Mouse (Mus musculus): ENCODE data around the gene Rac3. TPM values are rescaled to one million over a fixed set of nuclear protein-coding genes. Genes with fewer than 3 reads are reported as not detected.
A peak's percentile ranks its signal among the peaks of the same experiment; 100 is the strongest.
"Not testable (repeated sequence)": the region's sequence is repeated elsewhere in the genome, so short reads cannot be mapped to it uniquely, and the experiment has no call there.

The Rac3 gene
- polyA plus RNA-seq (2016; fragmentation: Nextera tagmentation; extraction: Ambion mirVana), result 48.3 and 48.5 TPM in 2 replicates

- WGBS, result 1% methylated on average over 82 of the region's 90 CpGs
- Histone ChIP-seq H3K9ac (peak within 1 kb of the TSS; percentile 88), H3K27ac (peak within 1 kb of the TSS; percentile 59; the same call in 1 of the 2 replicates), H3K36me3 (replicated peaks) (peaks cover 35% of the 10 kb centered on the region), H3K4me1 (peaks cover 23% of the 10 kb centered on the region), H3K4me3 (replicated peaks) (peak within 1 kb of the TSS; percentile 72), H3K27me3 (peaks cover 33% of the 10 kb centered on the region), H3K9me3 (no peaks in the 10 kb centered on the region), H3K4me2 (peak within 1 kb of the TSS; percentile 99)
- peak; percentile 91 for ATAC-seq (ENCODE audit: low FRiP score)
Observed at GRCm38 (mm10) chr11:120721124-120722066, at the start of gene Rac3. TSS of gene Rac3 (plus strand) at chr11:120721470.

GRCm38 (mm10) chr11:120672687-120673593 lies 48.3 kb upstream of the Rac3 start, which contains the start of gene Aspscr1:
TSS of gene Aspscr1 (plus strand) at chr11:120672973.
- 2% methylated on average over 63 of the region's 83 CpGs for WGBS
- Histone ChIP-seq H3K9me3 (no peaks in the 10 kb centered on the region), H3K27me3 (no peaks in the 10 kb centered on the region), H3K9ac (peak within 1 kb of the TSS; percentile 81), H3K36me3 (replicated peaks) (peaks cover 7% of the 10 kb centered on the region), H3K27ac (peak within 1 kb of the TSS; percentile 91), H3K4me3 (replicated peaks) (peak within 1 kb of the TSS; percentile 83), H3K4me2 (peak within 1 kb of the TSS; percentile 88), H3K4me1 (peaks cover 18% of the 10 kb centered on the region)
- peak; percentile 97 for ATAC-seq (ENCODE audit: low FRiP score)

- Histone ChIP-seq H3K27me3 (no peaks in the 10 kb centered on the region), H3K4me2 (peak overlapping the region; percentile 88), H3K36me3 (replicated peaks) (peaks cover 14% of the 10 kb centered on the region), H3K4me3 (replicated peaks) (peak overlapping the region; percentile 83), H3K9me3 (no peaks in the 10 kb centered on the region), H3K27ac (peak overlapping the region; percentile 91), H3K4me1 (peaks cover 18% of the 10 kb centered on the region), H3K9ac (peak overlapping the region; percentile 81)
- WGBS, result 36% methylated on average over 12 of the region's 12 CpGs
- peak; percentile 18 for ATAC-seq (ENCODE audit: low FRiP score)
Observed at GRCm38 (mm10) chr11:120673594-120674122, 47.6 kb upstream of the Rac3 start.

- H3K4me3 ChIP-seq (replicated peaks); H3K4me2 ChIP-seq; H3K27ac ChIP-seq; H3K9ac ChIP-seq; ATAC-seq (ENCODE audit: low FRiP score); H3K27me3 ChIP-seq; H3K9me3 ChIP-seq: not testable (repeated sequence)
- 89% methylated on average over 5 of the region's 5 CpGs for WGBS
- H3K4me1 ChIP-seq, result peaks cover 18% of the 10 kb centered on the region
- H3K36me3 ChIP-seq (replicated peaks), result peaks cover 36% of the 10 kb centered on the region
Observed at GRCm38 (mm10) chr11:120675875-120676274, 45.4 kb upstream of the Rac3 start.

- Histone ChIP-seq H3K4me2 (no peak overlapping the region), H3K27me3 (no peaks in the 10 kb centered on the region), H3K36me3 (replicated peaks) (peaks cover 43% of the 10 kb centered on the region), H3K9ac (no peak overlapping the region), H3K4me3 (replicated peaks) (no peak overlapping the region), H3K4me1 (peaks cover 18% of the 10 kb centered on the region), H3K9me3 (no peaks in the 10 kb centered on the region), H3K27ac (no peak overlapping the region)
- WGBS, result 94% methylated on average over 4 of the region's 4 CpGs
- ATAC-seq (ENCODE audit: low FRiP score), result no peak
Observed at GRCm38 (mm10) chr11:120676951-120677350, 44.3 kb upstream of the Rac3 start.

GRCm38 (mm10) chr11:120679909-120680308 lies 41.4 kb upstream of the Rac3 start:
- peaks cover 3% of the 10 kb centered on the region; the same call in 1 of the 2 replicates for H3K4me1 ChIP-seq

GRCm38 (mm10) chr11:120682683-120683082 lies 38.6 kb upstream of the Rac3 start:
- Histone ChIP-seq H3K9me3 (no peaks in the 10 kb centered on the region), H3K27ac (no peak overlapping the region), H3K4me2 (no peak overlapping the region), H3K9ac (no peak overlapping the region), H3K4me1 (no peaks in the 10 kb centered on the region), H3K27me3 (no peaks in the 10 kb centered on the region), H3K4me3 (replicated peaks) (no peak overlapping the region), H3K36me3 (replicated peaks) (peaks cover 71% of the 10 kb centered on the region)
- no peak for ATAC-seq (ENCODE audit: low FRiP score)
- 95% methylated on average over 5 of the region's 5 CpGs for WGBS

More at GRCm38 (mm10) chr11:120679909-120680308, 41.4 kb upstream of the Rac3 start:
- Histone ChIP-seq H3K4me3 (replicated peaks) (no peak overlapping the region), H3K27me3 (no peaks in the 10 kb centered on the region), H3K9ac (no peak overlapping the region), H3K4me2 (no peak overlapping the region), H3K36me3 (replicated peaks) (peaks cover 59% of the 10 kb centered on the region), H3K9me3 (no peaks in the 10 kb centered on the region), H3K27ac (no peak overlapping the region)
- ATAC-seq (ENCODE audit: low FRiP score), result no peak
- 79% methylated on average over 3 of the region's 3 CpGs for WGBS

- no peak overlapping the region for H3K27ac ChIP-seq
- WGBS, result 96% methylated on average over 3 of the region's 3 CpGs
- H3K4me3 ChIP-seq (replicated peaks), result no peak overlapping the region
- H3K4me1 ChIP-seq, result no peaks in the 10 kb centered on the region
- H3K4me2 ChIP-seq, result no peak overlapping the region
- no peak for ATAC-seq (ENCODE audit: low FRiP score)
- no peaks in the 10 kb centered on the region for H3K27me3 ChIP-seq
- peaks cover 70% of the 10 kb centered on the region for H3K36me3 ChIP-seq (replicated peaks)
- H3K9ac ChIP-seq, result no peak overlapping the region
- no peaks in the 10 kb centered on the region for H3K9me3 ChIP-seq
Observed at GRCm38 (mm10) chr11:120683536-120683935, 37.7 kb upstream of the Rac3 start.

GRCm38 (mm10) chr11:120684086-120684485 lies 37.2 kb upstream of the Rac3 start:
- peaks cover 71% of the 10 kb centered on the region for H3K36me3 ChIP-seq (replicated peaks)
- H3K4me1 ChIP-seq, result no peaks in the 10 kb centered on the region
- no peaks in the 10 kb centered on the region for H3K9me3 ChIP-seq
- no peak overlapping the region for H3K9ac ChIP-seq
- 77% methylated on average over 2 of the region's 2 CpGs for WGBS
- ATAC-seq (ENCODE audit: low FRiP score), result no peak
- no peak overlapping the region for H3K27ac ChIP-seq
- no peaks in the 10 kb centered on the region for H3K27me3 ChIP-seq
- H3K4me3 ChIP-seq (replicated peaks), result no peak overlapping the region
- H3K4me2 ChIP-seq, result no peak overlapping the region

GRCm38 (mm10) chr11:120684660-120685059 lies 36.6 kb upstream of the Rac3 start:
- no peak overlapping the region for H3K4me2 ChIP-seq
- peaks cover 70% of the 10 kb centered on the region for H3K36me3 ChIP-seq (replicated peaks)
- no peaks in the 10 kb centered on the region for H3K4me1 ChIP-seq
- ATAC-seq (ENCODE audit: low FRiP score), result no peak
- H3K9me3 ChIP-seq, result no peaks in the 10 kb centered on the region
- H3K27ac ChIP-seq, result no peak overlapping the region
- WGBS, result 88% methylated on average over 2 of the region's 2 CpGs
- no peak overlapping the region for H3K9ac ChIP-seq
- H3K4me3 ChIP-seq (replicated peaks), result no peak overlapping the region
- H3K27me3 ChIP-seq, result no peaks in the 10 kb centered on the region

GRCm38 (mm10) chr11:120686650-120687272 lies 34.5 kb upstream of the Rac3 start:
- Histone ChIP-seq H3K9me3 (no peaks in the 10 kb centered on the region), H3K27me3 (no peaks in the 10 kb centered on the region), H3K27ac (no peak overlapping the region), H3K4me2 (no peak overlapping the region), H3K36me3 (replicated peaks) (peaks cover 67% of the 10 kb centered on the region), H3K4me1 (no peaks in the 10 kb centered on the region), H3K9ac (no peak overlapping the region), H3K4me3 (replicated peaks) (no peak overlapping the region)
- WGBS, result 87% methylated on average over 20 of the region's 20 CpGs
- ATAC-seq (ENCODE audit: low FRiP score), result no peak
